Mouse (Mus musculus) CH12.LX (cell line): ENCODE data around the gene Dusp6.

Experiments used
- CTCF ChIP-seq, 2 experiments: IDR thresholded peaks in 1 of 2; conservative IDR thresholded peaks in 1 of 2; 2 replicates each; pipeline ENCODE4 v1.5.1; 2011 to 2012; ENCODE audit warnings: low read depth in 2 of 2, low read length in 2 of 2, improper control_type of control experiment in 1 of 2, inconsistent platforms in 1 of 2, mild to moderate bottlenecking in 1 of 2, moderate library complexity in 1 of 2
- ETS1 ChIP-seq: conservative IDR thresholded peaks from 2 replicates; pipeline ENCODE4 v1.6.1; 2012; ENCODE audit warnings: low read depth, mild to moderate bottlenecking, inconsistent platforms, low read length, improper control_type of control experiment, moderate library complexity
- GABPA ChIP-seq: IDR thresholded peaks from 2 replicates; pipeline ENCODE4 v1.6.1; 2012; ENCODE audit warnings: low read depth, low read length, improper control_type of control experiment, inconsistent platforms; ENCODE audit not compliant: insufficient replicate concordance
- KAT2A ChIP-seq: IDR thresholded peaks from 2 replicates; pipeline ENCODE4 v1.6.1; 2012; ENCODE audit warnings: low read length, improper control_type of control experiment, inconsistent platforms; ENCODE audit not compliant: insufficient replicate concordance
- NRF1 ChIP-seq: IDR thresholded peaks from 2 replicates; pipeline ENCODE4 v1.6.1; 2014; ENCODE audit warnings: low read depth, mild to moderate bottlenecking, inconsistent platforms, low read length, improper control_type of control experiment, moderate library complexity
- POLR2A ChIP-seq: IDR thresholded peaks from 2 replicates; pipeline ENCODE4 v1.6.1; 2011; ENCODE audit warnings: low read depth, mild to moderate bottlenecking, improper control_type of control experiment, low read length
- USF2 ChIP-seq: conservative IDR thresholded peaks from 2 replicates; pipeline ENCODE4 v1.6.1; 2011; ENCODE audit warnings: low read depth, low read length, improper control_type of control experiment
- ZMIZ1 ChIP-seq: IDR thresholded peaks from 2 replicates; pipeline ENCODE4 v1.6.1; 2012; ENCODE audit warnings: low read depth, mild to moderate bottlenecking, inconsistent platforms, low read length, improper control_type of control experiment

DNA sequence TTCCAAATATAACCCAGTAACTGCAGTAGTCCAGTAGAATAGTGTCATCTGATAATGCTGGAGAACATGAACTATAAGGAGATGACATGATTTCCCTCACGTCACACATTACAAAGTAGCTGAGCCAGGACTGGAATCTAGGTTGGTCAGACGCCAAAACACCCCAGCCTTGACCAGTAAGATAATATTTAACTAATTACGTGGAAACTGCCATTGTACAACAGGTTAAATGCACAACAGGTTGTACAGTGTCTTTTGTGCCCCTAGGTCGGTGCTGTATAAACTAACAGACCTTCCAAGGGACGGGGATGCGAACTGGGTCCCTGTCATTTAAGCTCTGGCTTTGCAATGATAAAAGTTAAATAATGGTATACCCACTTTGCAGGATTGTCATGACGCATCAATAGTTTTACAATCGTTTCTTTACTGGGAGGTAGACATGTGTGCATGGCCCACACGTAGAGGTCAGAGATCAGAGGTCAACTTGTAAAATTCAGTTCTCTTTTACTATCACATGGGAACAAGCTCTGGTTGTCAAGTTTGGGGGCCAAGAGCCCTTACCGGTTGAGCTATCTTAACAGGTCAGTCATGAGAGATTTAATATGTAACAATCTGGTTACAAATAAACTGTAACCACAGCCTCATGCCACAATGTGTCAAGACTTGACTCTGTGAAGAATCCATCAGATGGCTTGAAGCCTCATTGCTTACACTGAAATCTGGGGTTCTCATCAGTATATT lies 7.0 kb upstream of the Dusp6 start:
- TF ChIP-seq ZMIZ1 (no peak), CTCF (conservative IDR thresholded peaks at IDR 0.05 in 1 of 2, IDR thresholded peaks at IDR 0.05 in 1 of 2; ENCODE audit: low read depth in 2 of 2, low read length in 2 of 2) (no peak), POLR2A (no peak), ETS1 (no peak), NRF1 (no peak), GABPA (no peak), KAT2A (no peak), USF2 (no peak)
